Mouse (Mus musculus): ENCODE data around the gene Nckap5l. TPM values are rescaled to one million over a fixed set of nuclear protein-coding genes. Genes with fewer than 3 reads are reported as not detected.

The Nckap5l gene
- total and polyA plus RNA-seq, 2 experiments from 2014 or later, result 11.4 to 19.5 TPM

GRCm38 (mm10) chr15:99415793-99416192 is 41.8 kb downstream of the Nckap5l start:
- no peak for ATAC-seq
- peak; percentile 74 for TF ChIP-seq CTCF (IDR thresholded peaks at IDR 0.05; ENCODE audit: low read depth)
- WGBS, result 26% methylated on average over 2 of the region's 2 CpGs

GRCm38 (mm10) chr15:99411747-99412146 is 45.8 kb downstream of the Nckap5l start:
- no peak overlapping the region for H3K9ac ChIP-seq (replicated peaks; ENCODE audit: low read length)
- no peak overlapping the region for H3K4me3 ChIP-seq (ENCODE audit: low read length)
- H3K4me1 ChIP-seq (ENCODE audit: insufficient read depth, low read length), result no peaks in the 10 kb centered on the region
- no peaks in the 10 kb centered on the region for H3K27me3 ChIP-seq (ENCODE audit: insufficient read depth, low read length)
- no peak overlapping the region for H3K4me2 ChIP-seq (ENCODE audit: low read depth, low read length)
- DNase-seq (ENCODE audit: low spot score) (peak; percentile 65), ATAC-seq (0 out of 2 replicates have a peak, but pooled peaks have one; percentile 21)
- peak overlapping the region; percentile 46; the same call in 1 of the 2 replicates for H3K27ac ChIP-seq
- peak; percentile 42 for TF ChIP-seq CTCF (IDR thresholded peaks at IDR 0.05; ENCODE audit: low read depth)
- 57% methylated on average over 14 of the region's 14 CpGs for WGBS
- H3K9me3 ChIP-seq (ENCODE audit: low read length), result no peaks in the 10 kb centered on the region
- peaks cover 37% of the 10 kb centered on the region for H3K36me3 ChIP-seq (ENCODE audit: insufficient read depth, low read length)

More at GRCm38 (mm10) chr15:99415793-99416192, 41.8 kb downstream of the Nckap5l start:
- no peak overlapping the region for H3K4me2 ChIP-seq (ENCODE audit: low read depth, low read length)
- H3K27ac ChIP-seq, result no peak overlapping the region
- peak; percentile 54 for DNase-seq (ENCODE audit: low spot score)
- no peaks in the 10 kb centered on the region for H3K36me3 ChIP-seq (ENCODE audit: insufficient read depth, low read length)
- no peaks in the 10 kb centered on the region for H3K9me3 ChIP-seq (ENCODE audit: low read length)
- H3K27me3 ChIP-seq (ENCODE audit: insufficient read depth, low read length), result no peaks in the 10 kb centered on the region
- no peak overlapping the region for H3K4me3 ChIP-seq (ENCODE audit: low read length)
- no peak overlapping the region for H3K9ac ChIP-seq (replicated peaks; ENCODE audit: low read length)
- peaks cover 4% of the 10 kb centered on the region for H3K4me1 ChIP-seq (ENCODE audit: insufficient read depth, low read length)

GRCm38 (mm10) chr15:99408845-99409244 is 48.7 kb downstream of the Nckap5l start:
- TF ChIP-seq CTCF (IDR thresholded peaks at IDR 0.05; ENCODE audit: low read depth), result 0 out of 2 replicates have a peak, but pooled peaks have one; percentile 4
- Histone ChIP-seq H3K36me3 (ENCODE audit: insufficient read depth, low read length) (peaks cover 64% of the 10 kb centered on the region), H3K4me2 (ENCODE audit: low read depth, low read length) (no peak overlapping the region), H3K9me3 (ENCODE audit: low read length) (no peaks in the 10 kb centered on the region), H3K9ac (replicated peaks; ENCODE audit: low read length) (no peak overlapping the region), H3K4me3 (ENCODE audit: low read length) (no peak overlapping the region), H3K4me1 (ENCODE audit: insufficient read depth, low read length) (no peaks in the 10 kb centered on the region), H3K27ac (no peak overlapping the region), H3K27me3 (ENCODE audit: insufficient read depth, low read length) (no peaks in the 10 kb centered on the region)
- DNase-seq (ENCODE audit: low spot score) (no peak), ATAC-seq (no peak)
- whole genome bisulfite sequencing, result 91% methylated on average over 9 of the region's 9 CpGs

GRCm38 (mm10) chr15:99406986-99407570 is 50.5 kb downstream of the Nckap5l start:
- no peak overlapping the region for H3K4me3 ChIP-seq (ENCODE audit: low read length)
- no peak for TF ChIP-seq CTCF (IDR thresholded peaks at IDR 0.05; ENCODE audit: low read depth)
- DNase-seq (ENCODE audit: low spot score), result no peak
- H3K9me3 ChIP-seq (ENCODE audit: low read length), result no peaks in the 10 kb centered on the region
- no peaks in the 10 kb centered on the region for H3K27me3 ChIP-seq (ENCODE audit: insufficient read depth, low read length)
- H3K4me2 ChIP-seq (ENCODE audit: low read depth, low read length), result no peak overlapping the region
- H3K27ac ChIP-seq, result no peak overlapping the region
- H3K9ac ChIP-seq (replicated peaks; ENCODE audit: low read length), result no peak overlapping the region
- peaks cover 80% of the 10 kb centered on the region for H3K36me3 ChIP-seq (ENCODE audit: insufficient read depth, low read length)
- no peak for ATAC-seq
- 92% methylated on average over 15 of the region's 15 CpGs for WGBS
- no peaks in the 10 kb centered on the region for H3K4me1 ChIP-seq (ENCODE audit: insufficient read depth, low read length)

GRCm38 (mm10) chr15:99405150-99405549 is 52.4 kb downstream of the Nckap5l start:
- Histone ChIP-seq H3K9me3 (ENCODE audit: low read length) (no peaks in the 10 kb centered on the region), H3K4me3 (ENCODE audit: low read length) (no peak overlapping the region), H3K36me3 (ENCODE audit: insufficient read depth, low read length) (peaks cover 79% of the 10 kb centered on the region), H3K27me3 (ENCODE audit: insufficient read depth, low read length) (no peaks in the 10 kb centered on the region), H3K9ac (replicated peaks; ENCODE audit: low read length) (no peak overlapping the region), H3K27ac (no peak overlapping the region), H3K4me1 (ENCODE audit: insufficient read depth, low read length) (no peaks in the 10 kb centered on the region), H3K4me2 (ENCODE audit: low read depth, low read length) (no peak overlapping the region)
- no peak for TF ChIP-seq CTCF (IDR thresholded peaks at IDR 0.05; ENCODE audit: low read depth)
- DNase-seq (ENCODE audit: low spot score) (peak; percentile 58), ATAC-seq (no peak)
- WGBS, result 69% methylated on average over 9 of the region's 9 CpGs

DNA sequence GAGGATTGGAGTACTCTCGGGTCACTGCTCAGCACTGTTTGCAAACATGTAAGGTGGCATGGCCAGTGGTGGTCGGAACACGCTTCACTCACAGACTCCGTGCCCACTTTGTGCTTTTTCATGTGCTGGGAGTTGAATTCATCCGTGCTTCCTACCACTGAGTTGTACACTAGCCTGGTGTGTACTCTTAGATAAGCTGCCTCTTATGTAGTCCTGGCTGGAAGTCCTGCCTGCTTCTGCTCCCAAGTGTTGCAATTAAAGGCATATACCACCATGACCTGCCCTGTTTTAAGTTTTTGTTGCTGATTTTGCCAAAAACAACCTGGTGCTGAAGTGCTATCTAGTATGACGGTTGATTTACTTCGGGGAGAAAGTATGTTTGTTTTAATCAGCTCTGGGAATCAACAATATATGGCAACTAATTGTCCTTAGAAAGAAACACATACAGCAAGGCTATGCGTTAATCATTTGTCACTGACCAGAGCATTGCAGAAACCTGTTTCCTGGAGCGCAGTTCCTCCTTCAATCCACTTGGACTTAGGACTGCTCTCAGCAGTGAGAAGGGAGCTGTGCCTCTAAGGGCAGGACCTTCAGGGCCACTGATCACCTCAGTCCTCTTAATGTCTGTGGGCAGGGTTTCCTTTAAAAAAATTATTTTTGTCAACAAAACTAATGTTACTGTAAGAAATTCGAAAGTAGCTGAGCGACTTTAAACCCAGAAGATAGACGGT is 54.2 kb downstream of the Nckap5l start:
- no peak overlapping the region for H3K4me2 ChIP-seq (ENCODE audit: low read depth, low read length)
- DNase-seq (ENCODE audit: low spot score), result no peak
- no peak overlapping the region for H3K27ac ChIP-seq
- H3K4me1 ChIP-seq (ENCODE audit: insufficient read depth, low read length), result no peaks in the 10 kb centered on the region
- H3K9me3 ChIP-seq (ENCODE audit: low read length), result no peaks in the 10 kb centered on the region
- ATAC-seq, result no peak
- no peak for TF ChIP-seq CTCF (IDR thresholded peaks at IDR 0.05; ENCODE audit: low read depth)
- H3K27me3 ChIP-seq (ENCODE audit: insufficient read depth, low read length), result no peaks in the 10 kb centered on the region
- peaks cover 62% of the 10 kb centered on the region for H3K36me3 ChIP-seq (ENCODE audit: insufficient read depth, low read length)
- WGBS, result 92% methylated on average over 12 of the region's 12 CpGs
- no peak overlapping the region for H3K9ac ChIP-seq (replicated peaks; ENCODE audit: low read length)
- no peak overlapping the region for H3K4me3 ChIP-seq (ENCODE audit: low read length)

DNA sequence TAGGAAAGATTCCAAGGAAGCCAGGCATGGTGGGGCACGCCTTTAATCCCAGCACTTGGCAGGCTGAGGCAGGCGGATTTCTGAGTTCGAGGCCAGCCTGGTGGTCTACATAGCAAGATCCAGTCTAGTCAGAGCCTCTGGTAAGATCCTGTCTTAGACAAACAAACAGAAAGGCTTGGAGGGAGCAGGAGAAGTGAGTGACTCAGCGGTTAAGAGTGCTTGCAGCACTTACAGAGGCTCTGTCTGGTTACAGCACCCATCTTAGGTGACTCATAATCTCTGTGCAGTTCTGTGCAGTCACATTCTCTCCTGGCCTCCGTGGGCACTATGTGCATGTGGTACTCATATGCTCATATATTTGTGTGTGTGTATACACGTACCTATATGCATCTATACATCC is 56.9 kb downstream of the Nckap5l start:
- Histone ChIP-seq H3K4me1 (ENCODE audit: insufficient read depth, low read length) (peaks cover 6% of the 10 kb centered on the region; the same call in 1 of the 2 replicates), H3K9me3 (ENCODE audit: low read length) (no peaks in the 10 kb centered on the region), H3K27ac (no peak overlapping the region), H3K36me3 (ENCODE audit: insufficient read depth, low read length) (peaks cover 35% of the 10 kb centered on the region), H3K4me3 (ENCODE audit: low read length) (no peak overlapping the region), H3K9ac (replicated peaks; ENCODE audit: low read length) (no peak overlapping the region), H3K27me3 (ENCODE audit: insufficient read depth, low read length) (no peaks in the 10 kb centered on the region), H3K4me2 (ENCODE audit: low read depth, low read length) (no peak overlapping the region)
- DNase-seq (ENCODE audit: low spot score), result no peak
- TF ChIP-seq CTCF (IDR thresholded peaks at IDR 0.05; ENCODE audit: low read depth), result no peak
- WGBS, result 86% methylated on average over 6 of the region's 6 CpGs
- no peak for ATAC-seq

Measured in hindbrain, postnatal 0 days (tissue).